Mouse (Mus musculus) adrenal gland, postnatal 25 days (tissue): ENCODE results near the gene Rnf187. TPM values are rescaled to one million over a fixed set of nuclear protein-coding genes. Genes with fewer than 3 reads are reported as not detected.

Experiments
- DNase-seq: peaks from one replicate; pipeline ENCODE4 v3.0.0; 2021; ENCODE audit warnings: mixed read lengths
- long read RNA-seq: library from polyadenylated mRNA; stranded (forward); transcript quantifications from one replicate; pipeline ENCODE4 v2.0.0, GENCODE M21; 2021
- total RNA-seq: library from RNA; stranded (reverse); gene quantifications from 2 replicates; pipeline ENCODE4 v1.2.3, GENCODE M21; 2021

The Rnf187 gene
- total RNA-seq: 154 and 161 TPM in 2 replicates
- long read RNA-seq, transcript Rnf187-201 (4 exons, 1,949 nt): major isoform, 404 of 449 reads
- long read RNA-seq, partial matches to known transcripts: 17 of 449 reads
- long read RNA-seq, other reads (novel, unspliced or antisense): 28 of 449 reads

DNA sequence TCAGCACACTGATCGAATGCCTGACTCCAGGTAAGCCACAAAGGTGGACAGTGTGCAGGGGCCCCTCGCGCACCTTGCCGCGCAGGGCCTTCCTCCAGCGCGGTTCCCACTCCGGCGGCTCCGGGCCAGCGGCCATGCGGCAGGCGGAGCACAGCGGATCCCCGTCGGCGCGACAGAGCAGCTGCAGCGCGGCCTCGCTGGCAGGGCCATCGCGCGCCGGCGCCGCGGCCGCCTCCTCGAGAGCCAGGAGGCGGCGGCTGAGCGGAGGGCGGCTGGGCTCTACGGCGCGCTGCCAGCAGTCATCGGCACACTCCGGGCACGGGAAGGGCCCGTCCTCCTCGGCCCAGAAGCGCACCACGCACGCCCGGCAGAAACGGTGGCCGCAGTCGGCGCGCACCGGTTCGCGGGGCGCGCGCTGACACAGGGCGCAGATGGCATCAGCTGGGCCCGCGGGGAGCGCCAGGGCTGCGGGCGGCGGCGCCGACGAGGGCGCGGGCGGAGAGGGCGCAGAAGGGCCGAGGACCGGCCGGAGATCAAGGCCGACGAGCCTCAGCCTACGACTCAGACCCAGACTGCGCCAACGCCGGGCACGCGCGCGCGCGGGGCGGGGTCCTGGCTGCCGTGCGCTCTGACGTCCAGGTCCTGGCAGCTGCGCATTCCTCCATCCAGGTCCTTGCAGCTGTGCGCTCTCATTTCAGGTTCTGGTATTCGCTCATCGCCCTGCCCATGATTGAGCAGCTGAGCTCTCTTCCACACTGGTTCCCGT, at the start of gene Rnf187:
TSS of gene Rnf187 (minus strand) at position 595 of the 766 bp plus-strand sequence.
- peak; percentile 92 for DNase-seq

DNA sequence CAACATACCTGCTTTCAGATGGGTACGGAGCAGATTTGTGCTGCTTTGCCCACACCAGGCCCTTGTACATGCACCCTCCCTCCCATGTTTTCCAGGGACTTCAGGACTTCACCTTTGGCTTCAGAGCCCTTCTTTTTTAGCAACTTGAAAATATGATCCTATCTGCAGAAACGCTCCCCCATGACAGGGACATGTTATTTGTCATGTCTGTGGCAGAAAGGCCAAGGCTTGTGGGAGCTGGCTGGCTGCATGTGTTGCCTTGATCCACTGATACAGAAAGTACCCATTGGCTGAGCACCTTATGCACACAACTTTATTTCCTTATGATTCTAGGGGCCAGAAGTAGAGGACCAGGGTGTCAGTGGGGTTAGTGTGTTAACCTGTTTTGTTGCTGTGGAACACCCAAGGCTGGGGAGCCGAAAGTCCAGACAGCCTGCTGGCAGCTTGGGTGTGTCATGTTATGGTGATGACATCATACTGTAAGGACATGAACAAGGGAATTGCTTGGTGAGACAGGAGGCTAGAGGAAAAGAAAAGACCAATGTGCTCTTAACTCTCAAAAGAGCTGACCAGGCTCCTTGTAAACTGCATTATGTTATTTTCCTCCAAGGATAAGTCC, 46.7 kb upstream of the Rnf187 start:
- no peak for DNase-seq

DNA sequence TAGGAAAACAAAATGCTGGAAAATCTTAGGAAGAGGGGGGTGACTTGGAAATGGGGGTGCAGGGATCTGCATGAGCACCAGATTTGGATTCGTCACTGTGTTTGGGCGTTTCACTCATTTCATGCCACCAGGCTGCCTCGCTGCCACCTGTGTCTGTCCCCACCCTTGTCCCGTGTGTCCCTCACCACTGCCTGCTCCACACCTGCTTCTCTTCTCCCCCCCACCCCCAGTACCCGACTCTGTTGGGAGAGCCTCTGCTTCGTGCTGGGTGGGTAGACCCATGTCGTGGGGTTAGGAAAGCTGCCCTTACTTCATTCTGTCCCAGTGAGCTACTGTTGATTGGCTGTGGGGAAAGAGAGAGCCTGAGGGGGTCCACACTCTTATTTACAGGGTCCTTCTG, 45.9 kb upstream of the Rnf187 start:
- DNase-seq: no peak

DNA sequence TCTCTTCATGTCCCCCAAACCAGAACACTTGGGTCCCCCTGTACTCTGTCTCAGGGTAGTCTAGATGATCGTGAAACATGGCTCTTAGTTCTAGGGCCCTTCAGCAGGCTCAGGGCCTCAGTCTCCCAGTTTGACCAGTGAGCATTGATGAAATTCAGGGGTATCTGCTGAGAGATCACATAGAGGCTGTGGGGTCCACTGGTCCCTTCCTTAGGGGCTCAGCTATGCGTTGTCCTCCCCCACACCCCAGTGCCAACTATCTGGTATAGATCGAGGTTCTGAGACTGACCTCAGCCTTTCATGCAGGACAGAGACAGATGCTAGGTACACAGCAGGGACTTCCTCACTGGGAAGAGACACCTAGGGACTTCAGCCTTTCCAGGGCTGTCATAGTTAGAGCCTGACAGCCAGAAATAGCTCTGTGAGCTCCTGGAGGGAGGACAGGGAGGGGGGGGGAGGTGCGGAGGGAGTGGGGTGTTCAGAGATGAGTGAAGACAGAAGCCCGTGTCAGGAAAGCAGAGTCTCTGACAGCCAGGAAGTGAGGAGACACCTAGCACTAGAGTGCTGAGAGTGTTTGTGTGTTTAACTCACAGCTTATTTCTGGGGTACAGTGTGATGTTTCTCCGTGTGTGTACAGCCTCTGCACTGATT, 45.1 kb upstream of the Rnf187 start:
- no peak for DNase-seq

DNA sequence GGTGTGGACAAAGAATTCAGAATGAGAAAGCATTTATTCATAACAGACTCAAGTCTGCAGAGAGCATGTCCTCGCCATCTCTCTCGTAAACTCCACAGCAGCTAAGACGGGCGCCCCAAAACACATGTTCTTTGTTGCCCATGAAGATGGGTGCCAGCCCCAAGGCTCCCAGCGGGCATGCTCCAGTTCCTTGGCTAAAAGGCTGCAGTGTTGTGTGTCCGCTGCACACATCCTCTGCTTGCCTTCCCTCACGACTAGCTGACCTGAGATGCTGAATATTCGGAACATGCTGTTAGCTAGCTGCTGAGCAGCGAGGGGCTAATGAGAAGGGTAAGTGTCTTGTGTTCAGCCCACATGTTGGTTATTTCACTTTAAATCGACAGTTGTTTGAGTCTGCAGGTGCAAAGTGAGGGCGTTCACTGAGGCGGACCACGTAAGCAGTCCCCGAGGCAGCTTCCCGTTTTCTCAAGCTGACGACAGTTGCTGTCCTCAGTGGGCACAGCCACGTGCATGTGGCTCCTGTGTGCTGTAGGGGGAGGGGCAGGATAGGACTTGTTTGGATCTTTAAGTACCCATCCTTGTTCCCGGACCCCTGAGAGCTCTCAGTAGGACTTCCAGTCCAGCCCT, 43.9 kb upstream of the Rnf187 start:
- DNase-seq: no peak

DNA sequence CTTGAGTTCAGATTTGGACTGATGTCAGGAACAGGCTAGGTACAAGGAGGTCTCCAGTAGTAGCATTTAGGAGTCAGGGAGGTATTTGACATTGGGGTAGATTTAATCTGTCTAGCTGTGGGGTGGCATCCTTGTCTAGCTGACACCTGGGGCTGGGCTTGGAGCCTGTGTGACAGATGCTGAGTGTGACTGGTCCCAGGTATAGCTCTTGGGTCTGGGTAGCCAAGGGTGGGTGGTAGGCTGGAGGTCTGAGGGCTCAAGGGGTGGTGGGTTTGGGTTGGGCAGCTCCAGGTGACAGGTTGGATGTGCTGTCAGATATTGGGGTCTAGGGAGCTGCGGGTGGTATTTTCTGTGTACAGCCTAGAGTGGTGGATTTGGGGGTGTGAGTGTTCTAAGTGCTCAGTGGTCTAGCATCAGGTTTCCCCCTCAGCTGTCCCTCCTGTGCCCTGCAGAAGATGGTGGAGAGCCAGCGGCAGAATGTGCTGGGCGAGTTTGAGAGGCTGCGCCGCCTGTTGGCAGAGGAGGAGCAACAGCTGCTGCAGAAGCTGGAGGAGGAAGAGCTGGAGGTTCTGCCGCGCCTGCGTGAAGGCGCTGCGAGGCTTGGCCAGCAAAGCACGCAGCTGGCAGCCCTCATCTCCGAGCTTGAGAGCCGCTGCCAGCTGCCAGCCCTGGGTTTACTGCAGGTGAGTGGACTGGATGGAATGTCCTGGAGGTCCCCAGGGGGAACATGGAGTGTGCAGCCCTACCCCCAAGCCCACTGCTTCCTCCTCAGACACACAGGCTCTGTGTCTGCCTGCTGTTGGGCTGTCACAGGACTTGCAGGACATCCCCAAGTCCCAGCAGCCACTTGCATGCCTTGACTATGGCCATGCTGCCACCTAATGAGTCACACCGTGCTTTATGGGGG, 43.1 kb upstream of the Rnf187 start:
- peak; percentile 51 for DNase-seq

DNA sequence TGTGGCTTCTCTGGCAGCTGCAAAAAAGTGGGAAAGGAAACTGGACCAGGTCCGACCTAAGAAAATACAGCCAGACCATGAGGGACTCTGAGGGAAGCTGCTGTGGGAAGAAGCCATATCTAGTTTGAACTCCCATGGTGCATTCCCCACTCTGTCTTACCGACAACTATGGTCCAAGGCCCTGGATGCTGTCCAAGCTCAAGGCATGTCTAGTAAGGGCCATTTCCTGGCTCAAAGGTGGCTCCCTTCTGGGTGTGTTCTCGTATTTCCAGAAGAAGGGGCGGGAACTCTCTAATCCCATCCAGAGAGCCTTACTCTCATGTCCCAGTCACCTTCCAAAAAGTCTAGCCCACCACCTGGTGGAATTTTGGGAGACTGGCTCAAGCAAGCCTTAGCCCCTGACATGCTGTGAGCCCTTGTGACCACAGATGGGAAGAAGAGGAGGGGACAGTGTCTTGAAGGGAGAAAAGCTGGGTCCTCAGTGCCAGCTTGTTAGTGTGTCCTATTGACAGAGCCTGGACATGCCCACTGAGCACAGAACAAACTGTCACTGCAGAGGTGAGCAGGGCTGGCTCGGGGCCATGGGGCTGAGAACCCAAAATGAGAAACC, 41.8 kb upstream of the Rnf187 start:
- peak; percentile 30 for DNase-seq

DNA sequence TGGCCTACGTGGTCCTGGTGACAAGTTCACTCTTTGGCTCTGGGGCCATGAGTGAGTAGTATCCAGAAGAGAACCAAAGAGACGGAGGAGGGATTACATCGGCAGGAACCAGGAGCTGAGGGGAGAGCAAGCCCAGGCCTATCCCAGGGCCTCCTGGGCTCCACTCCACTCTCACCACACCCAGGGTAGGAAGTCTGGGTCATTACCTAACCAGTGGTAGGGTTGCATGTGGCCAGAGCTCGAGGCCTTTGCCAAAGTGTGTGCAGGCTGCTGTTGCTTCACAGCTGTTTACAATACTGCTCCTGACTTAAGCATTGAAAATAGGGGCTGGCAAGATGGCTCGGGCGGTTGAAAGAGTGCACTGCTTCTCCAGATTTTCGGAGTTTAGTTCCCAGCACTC, 40.9 kb upstream of the Rnf187 start:
- DNase-seq: peak; percentile 8

DNA sequence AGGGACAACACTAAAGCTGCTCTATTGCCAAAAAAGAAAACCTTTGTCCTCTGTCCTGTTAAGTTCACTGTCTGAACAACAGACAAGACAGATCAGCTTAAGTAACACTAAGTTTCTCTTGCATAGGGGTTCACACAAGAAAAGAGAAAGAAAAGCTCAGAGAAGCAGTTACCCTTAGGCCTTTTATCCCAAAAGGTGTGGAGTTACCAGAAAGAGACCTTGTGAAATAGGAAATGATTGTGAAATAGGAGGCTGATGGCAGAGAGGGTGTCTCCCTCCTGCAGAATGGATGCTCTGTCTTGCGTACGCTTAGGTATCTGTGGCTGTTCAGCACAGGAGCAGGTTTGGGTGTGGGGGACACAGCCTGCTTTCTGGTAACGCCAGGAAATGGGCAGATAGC, 40.5 kb upstream of the Rnf187 start:
- peak; percentile 0 for DNase-seq

DNA sequence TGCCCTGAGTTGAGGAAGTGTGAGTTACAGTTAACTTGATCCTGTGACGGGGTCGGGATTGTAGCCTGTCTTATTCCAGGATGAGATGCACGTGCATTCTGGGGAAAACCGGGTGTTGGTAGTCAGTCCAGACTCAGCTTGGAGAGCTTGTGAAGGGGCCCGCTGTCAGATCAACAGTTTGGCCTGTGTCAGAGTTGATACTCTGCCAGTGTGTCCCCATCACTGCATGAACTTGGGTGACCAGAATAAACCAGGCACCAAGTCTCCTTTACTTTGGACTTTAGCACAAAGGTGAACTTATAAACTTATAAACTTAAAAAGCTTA, 40.0 kb upstream of the Rnf187 start:
- no peak for DNase-seq

DNA sequence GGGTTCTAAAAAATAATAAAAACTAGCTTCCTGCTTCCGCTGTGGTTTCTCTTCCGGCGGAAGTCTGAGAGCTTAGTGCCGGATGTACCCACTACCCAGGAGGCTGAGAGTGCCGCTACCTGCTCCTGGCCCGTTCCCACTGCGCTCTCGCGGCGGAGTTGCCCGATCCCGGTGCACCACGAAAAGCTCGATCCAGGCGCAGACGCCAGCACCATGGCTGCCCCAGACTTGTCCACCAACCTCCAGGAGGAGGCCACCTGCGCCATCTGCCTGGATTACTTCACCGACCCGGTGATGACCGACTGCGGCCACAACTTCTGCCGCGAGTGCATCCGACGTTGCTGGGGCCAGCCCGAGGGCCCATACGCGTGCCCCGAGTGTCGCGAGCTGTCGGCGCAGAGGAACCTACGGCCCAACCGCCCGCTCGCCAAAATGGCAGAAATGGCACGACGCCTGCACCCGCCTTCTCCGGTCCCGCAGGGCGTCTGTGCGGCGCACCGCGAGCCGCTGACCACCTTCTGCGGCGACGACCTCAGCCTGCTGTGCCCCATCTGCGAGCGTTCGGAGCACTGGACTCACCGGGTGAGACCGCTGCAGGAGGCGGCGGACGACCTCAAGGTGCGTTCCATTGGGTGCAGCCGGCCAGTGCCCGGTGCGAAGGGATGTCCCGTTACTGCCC, 39.5 kb upstream of the Rnf187 start, which contains the start of gene Trim11:
TSS of gene Trim11 (plus strand) at position 67 of the 679 bp plus-strand sequence.
- peak; percentile 58 for DNase-seq

DNA sequence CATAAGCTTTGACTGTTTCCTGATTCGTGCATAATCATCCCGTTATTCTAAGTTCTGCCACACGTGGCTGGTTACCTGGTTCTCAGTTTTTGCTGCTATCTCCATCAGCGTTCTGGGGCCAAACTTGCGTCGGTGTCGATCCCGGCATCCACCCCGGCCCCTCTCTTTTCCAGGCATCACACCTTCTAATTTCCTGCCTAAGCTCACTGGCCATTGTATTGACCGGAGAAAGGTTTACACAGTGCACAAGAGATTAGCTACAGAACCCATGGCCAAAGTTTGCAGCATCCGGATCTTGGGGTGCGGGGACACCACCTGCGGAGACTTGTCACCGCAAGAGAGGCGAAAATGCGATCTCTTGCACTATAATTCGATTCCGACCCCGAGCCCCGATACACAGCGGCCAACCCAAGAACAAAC, 38.9 kb upstream of the Rnf187 start:
- peak; percentile 2 for DNase-seq

DNA sequence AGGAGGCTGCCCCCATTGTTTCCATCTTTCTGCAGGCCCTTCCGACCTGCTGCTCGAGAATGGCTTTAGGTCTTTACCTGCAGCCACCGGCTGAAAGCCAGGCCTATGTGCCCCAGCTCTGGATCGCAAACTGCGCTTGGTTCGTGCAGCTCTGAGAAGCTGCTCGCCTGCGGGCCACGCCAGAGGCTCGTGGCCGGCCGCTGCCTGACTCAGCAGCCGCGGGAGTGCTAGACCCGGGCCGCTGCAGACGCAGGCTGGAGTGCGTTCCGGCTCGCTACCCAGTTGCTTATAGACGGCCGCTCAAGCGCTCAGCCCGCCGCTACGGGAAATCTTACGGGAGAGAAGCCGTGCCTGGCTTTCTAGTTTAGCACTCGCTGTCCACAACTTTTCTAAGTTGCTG, 38.4 kb upstream of the Rnf187 start:
- DNase-seq: peak; percentile 53

DNA sequence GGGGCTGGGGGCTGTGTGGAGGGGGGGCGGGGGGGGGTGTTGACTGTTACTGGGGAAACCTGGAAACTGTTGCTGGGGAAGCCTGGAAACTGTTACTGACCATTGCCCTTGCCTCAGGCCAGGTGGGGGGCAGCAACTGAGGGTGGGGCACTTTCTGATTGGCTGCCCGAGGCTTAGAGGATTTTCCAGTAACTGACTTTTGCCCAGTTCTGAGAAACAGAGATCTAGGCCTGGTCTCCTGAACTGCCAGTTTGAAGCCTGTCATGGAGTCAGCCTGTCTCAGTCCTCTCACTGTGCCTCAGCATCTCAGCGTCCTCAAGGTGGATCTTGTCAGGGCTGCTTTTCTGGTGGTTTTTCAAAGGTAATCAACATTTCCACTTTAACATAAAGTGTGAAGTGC, 35.7 kb upstream of the Rnf187 start:
- DNase-seq: no peak

DNA sequence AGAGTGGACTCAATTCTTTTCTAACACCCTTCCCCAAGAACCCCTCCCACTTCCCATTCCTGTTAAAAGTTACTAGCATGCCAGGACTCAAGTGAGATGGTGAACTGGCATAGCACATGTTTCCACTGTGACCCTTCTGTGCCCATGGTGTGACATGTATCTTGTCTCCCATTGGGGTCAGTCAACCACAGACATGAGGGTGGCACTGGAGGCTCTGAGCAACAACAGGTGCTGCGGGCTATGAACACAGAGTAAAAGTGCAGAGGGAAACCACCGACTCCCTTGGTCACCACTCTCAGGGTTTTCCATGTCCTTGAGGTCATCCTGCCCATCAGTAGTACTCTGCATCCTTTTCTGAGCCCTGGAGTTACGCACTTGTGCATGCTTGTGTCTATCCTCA, 33.1 kb upstream of the Rnf187 start:
- no peak for DNase-seq

DNA sequence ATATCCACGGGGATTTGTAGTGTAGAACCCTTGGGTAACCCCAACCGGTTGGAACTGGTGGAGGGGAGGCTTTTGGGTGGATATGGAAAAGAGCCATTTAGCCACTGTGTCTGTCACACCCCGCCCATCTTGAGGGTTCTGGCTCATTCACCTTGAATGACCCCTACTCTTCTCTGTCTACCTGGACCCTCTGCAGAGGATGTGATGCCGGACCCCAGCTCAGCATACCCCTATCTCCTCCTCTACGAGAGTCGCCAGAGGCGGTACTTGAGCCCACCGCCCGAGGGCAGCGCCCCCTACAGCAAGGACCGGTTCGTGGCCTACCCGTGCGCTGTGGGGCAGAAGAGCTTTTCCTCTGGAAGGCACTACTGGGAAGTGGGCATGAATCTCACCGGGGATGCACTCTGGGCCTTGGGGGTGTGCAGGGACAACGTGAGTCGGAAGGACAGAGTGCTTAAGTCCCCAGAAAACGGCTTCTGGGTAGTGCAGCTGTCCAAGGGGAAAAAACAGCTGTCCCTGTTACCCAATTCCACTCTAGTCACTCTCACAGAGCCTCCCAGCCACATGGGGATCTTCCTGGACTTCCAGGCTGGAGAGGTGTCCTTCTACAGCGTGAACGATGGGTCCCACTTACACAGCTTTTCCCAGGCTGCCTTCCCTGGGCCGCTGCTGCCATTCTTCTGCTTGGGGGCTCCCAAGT, 32.3 kb upstream of the Rnf187 start:
- DNase-seq: no peak

DNA sequence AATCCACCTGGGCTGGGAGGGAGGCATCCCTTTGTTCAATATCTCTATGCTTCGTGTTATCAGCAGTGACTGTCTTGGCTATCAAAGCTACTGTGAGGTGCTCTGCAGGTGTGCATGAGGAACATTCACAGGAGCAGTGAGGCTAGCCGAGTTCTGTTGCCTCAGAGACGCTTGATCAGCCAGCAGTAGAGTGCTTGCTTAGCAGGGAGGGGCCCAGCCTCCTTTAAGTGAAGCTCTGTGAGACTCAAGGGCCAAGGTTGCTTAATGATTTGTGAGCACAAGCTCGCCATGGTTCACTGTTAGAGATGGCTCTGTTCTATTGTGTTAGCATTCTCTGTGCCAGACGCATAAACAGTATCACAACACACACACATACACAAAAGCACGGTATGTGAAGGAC, 30.9 kb upstream of the Rnf187 start:
- DNase-seq: no peak

DNA sequence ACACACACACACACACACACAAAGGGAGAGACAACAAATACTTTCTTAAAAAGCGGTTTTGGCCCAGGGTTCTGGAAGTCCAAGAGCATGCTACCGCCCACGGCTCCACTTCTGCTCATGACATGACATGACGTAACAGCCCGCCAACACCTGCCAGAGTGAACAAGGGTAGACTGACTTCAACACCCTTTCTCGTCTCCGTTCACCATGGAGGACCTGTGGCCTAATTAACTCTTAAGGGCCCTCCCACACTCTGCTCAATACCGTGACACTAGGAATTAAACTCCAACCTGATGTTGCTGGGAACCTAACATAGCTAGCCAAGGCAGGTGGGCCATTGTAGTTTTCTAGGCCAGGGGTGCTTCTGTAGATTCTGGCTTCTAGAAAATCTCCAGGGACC, 30.3 kb upstream of the Rnf187 start:
- DNase-seq: no peak

DNA sequence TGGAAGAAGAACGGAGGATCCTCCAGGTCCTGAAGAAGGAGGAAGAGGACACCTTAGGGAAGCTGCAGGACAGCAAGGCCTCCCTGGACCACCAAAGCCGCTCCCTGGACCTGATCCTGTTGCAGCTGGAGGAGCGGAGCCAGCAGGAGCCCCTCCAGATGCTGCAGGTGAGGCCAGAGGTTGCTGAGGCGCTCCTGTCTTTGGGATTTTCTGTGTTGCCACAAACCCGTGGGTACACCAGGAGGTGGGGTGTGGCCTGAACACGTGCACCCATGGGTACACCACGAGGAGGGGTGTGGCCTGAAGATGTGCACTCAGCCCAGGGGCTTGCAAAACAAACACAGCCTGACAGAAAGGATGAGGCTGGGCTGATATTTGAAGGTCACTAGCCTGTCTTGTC, 29.8 kb upstream of the Rnf187 start:
- DNase-seq: no peak

DNA sequence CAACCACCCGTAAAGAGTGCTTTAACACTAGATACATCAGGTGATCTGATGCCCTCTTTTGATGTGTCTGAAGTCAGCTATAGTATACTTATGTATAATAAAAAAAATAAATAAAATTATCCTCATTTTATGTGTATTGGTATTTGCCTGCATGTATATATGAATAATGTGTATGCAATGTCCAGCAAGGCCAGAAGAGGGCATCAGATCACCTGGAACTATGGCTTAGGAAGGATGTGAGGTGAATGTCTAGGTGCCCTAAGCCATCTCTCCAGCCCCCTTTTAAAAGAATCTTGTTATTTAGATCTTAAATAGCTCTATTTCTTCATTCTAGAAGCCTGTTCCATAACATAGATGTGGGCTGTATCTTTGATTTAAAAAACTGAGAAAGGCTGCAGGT, 28.6 kb upstream of the Rnf187 start:
- no peak for DNase-seq
